Mouse (Mus musculus): ENCODE results near the gene Kctd21. TPM values are rescaled to one million over a fixed set of nuclear protein-coding genes. Genes with fewer than 3 reads are reported as not detected.

Kctd21 gene
- polyA plus RNA-seq (2016; fragmentation: Nextera tagmentation; extraction: Ambion mirVana): 4.4 and 5.3 TPM in 2 replicates

DNA sequence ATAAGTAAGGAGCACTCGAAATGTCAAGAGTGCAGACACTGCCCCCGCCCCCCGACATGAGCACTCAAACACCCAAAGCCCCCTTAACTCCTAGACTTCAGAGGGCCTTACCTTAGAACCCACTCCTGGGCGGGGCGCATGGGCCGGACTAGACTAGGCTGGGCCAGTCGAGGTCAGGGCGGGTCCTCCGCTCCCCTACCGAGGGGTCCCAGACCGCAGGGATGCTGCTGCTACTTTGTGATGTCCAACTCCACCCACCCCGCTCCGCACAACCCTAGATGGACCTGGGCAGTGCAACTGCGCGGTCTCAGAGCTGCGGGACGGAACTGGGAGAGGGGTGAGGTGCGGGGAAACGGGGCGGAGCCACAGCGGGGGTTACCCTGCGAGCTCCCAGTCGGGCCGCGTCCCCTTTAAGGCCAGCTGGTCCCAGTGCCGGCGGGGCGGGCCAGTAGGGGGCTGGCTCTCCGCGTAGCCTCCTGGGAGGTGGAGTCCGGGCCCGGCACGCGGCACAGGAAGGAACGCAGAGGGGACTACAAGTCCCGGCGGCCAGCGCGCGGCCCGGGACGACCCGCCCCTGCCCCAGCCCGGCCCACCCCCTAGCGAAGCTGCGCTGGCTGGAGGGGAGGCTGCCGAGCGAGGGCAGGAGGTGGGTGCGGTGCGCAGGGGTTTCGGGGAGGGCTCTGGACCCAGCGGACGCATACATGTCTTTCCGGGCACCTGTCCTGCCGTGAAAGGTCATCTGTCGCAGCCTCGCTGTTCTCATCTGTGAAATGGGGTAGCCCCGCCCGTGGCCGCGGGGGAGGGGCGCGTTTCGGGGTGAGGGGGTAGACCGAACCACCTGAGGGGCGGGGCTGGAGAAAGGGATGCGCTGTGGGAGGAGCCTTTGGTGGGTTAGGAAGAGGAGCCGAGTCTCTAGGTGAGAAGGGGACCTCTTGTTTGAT is at the start of gene Kctd21, which contains the start of gene Usp35:
Gene Kctd21, plus strand, starts transcription at position 602 of the 941 bp plus-strand sequence.
Gene Usp35, minus strand, starts transcription at position 295 of the 941 bp plus-strand sequence.
- no peaks in the 10 kb centered on the region for H3K36me3 ChIP-seq
- 2% methylated on average over 68 of the region's 68 CpGs for WGBS
- H3K27me3 ChIP-seq (ENCODE audit: low read depth, poor library complexity, severe bottlenecking): peaks cover 15% of the 10 kb centered on the region
- no peaks in the 10 kb centered on the region for H3K9me3 ChIP-seq (replicated peaks)
- peaks cover 32% of the 10 kb centered on the region for H3K4me1 ChIP-seq
- H3K4me3 ChIP-seq: peak within 1 kb of the TSS; percentile 90
- H3K27ac ChIP-seq (replicated peaks): peak within 1 kb of the TSS; percentile 88
- peak; percentile 96 for DNase-seq (ENCODE audit: low spot score)

DNA sequence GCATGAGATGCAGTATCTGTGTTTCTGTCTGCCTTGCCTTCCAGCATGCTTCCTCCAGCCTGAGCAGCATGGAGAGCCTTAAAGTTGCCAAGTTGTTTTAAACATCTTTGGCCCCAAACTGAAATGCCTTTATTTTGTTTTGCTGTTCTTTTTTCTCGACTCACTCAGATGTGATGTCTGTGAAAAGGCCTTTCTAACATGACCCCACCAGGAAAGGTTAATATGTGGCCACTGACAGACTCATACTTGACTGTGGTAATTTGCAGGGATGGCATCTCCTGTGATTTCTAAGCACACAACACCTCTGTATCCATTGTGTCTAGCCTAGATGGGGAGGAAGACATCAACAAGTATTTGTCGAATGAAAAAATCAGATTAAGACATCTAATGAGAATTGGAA is 35.1 kb upstream of the Kctd21 start:
- Histone ChIP-seq H3K36me3 (peaks cover 3% of the 10 kb centered on the region; the same call in 1 of the 2 replicates), H3K27me3 (ENCODE audit: low read depth, poor library complexity, severe bottlenecking) (no peaks in the 10 kb centered on the region), H3K4me3 (no peak overlapping the region), H3K4me1 (no peaks in the 10 kb centered on the region), H3K9me3 (replicated peaks) (no peaks in the 10 kb centered on the region), H3K27ac (replicated peaks) (no peak overlapping the region)
- DNase-seq (ENCODE audit: low spot score): no peak
- 52% methylated on average over 2 of the region's 2 CpGs for WGBS

DNA sequence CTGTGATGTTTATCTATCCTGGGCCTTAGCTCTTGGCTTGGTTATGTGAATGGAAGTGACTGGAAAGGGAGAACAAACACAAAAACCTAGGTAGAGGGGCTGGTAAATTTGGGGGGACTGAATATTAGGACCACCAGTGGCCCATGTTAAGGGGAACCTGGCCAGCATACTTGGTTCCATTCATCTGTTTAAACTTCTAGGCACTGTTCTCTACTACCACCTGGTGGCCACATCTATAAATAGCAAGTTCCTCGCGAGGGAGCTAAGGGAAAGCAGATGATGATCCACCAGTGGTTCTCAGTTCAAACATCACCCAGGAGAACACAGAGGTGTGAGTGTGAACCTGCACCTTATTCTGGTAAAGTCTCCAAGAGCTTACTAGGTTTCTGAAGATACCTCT is 34.7 kb upstream of the Kctd21 start:
- Histone ChIP-seq H3K27ac (replicated peaks) (no peak overlapping the region), H3K36me3 (peaks cover 8% of the 10 kb centered on the region; the same call in 1 of the 2 replicates), H3K27me3 (ENCODE audit: low read depth, poor library complexity, severe bottlenecking) (no peaks in the 10 kb centered on the region), H3K4me3 (no peak overlapping the region), H3K9me3 (replicated peaks) (no peaks in the 10 kb centered on the region), H3K4me1 (no peaks in the 10 kb centered on the region)
- WGBS: 0% methylated on average over 2 of the region's 2 CpGs
- peak; percentile 52 for DNase-seq (ENCODE audit: low spot score)

DNA sequence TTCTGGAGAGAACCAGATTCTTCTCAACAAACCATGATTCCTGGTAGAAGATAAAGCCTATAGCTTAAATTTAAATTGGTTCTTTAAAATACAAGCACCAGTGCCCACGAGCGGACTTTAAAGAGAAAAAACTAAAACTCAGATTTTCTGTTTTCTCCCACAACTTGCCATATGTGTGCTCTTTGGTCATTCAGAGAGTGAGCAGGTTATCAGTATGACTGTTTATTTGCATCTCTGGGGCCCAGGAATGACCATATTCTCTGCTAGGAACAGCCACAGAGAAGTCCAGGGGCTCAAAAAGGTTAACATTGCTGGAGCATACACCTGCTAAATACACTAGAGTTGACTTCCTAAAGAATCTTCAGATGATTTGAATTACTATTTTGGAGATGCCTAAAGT is 33.8 kb upstream of the Kctd21 start:
- DNase-seq (ENCODE audit: low spot score): no peak
- H3K36me3 ChIP-seq: peaks cover 15% of the 10 kb centered on the region
- no peaks in the 10 kb centered on the region for H3K4me1 ChIP-seq
- no peak overlapping the region for H3K27ac ChIP-seq (replicated peaks)
- H3K4me3 ChIP-seq: no peak overlapping the region
- H3K9me3 ChIP-seq (replicated peaks): no peaks in the 10 kb centered on the region
- WGBS: 90% methylated on average over 2 of the region's 2 CpGs
- no peaks in the 10 kb centered on the region for H3K27me3 ChIP-seq (ENCODE audit: low read depth, poor library complexity, severe bottlenecking)

DNA sequence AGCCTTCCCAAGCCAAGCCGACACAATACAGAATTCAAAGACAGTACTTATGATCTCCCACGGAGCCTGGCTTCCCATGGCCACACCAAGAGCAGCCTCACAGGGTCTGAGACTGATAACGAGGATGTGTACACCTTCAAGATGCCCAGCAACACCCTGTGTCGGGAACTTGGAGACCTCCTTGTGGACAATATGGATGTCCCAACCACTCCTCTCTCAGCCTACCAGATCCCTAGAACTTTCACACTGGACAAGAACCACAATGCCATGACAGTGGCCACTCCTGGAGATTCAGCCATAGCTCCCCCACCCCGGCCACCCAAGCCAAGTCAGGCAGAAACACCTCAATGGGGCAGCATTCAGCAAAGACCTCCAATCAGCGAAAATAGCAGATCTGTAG is 33.2 kb upstream of the Kctd21 start:
- no peaks in the 10 kb centered on the region for H3K4me1 ChIP-seq
- no peaks in the 10 kb centered on the region for H3K9me3 ChIP-seq (replicated peaks)
- no peaks in the 10 kb centered on the region for H3K27me3 ChIP-seq (ENCODE audit: low read depth, poor library complexity, severe bottlenecking)
- H3K27ac ChIP-seq (replicated peaks): no peak overlapping the region
- H3K36me3 ChIP-seq: peaks cover 22% of the 10 kb centered on the region
- 85% methylated on average over 6 of the region's 6 CpGs for WGBS
- no peak for DNase-seq (ENCODE audit: low spot score)
- no peak overlapping the region for H3K4me3 ChIP-seq

DNA sequence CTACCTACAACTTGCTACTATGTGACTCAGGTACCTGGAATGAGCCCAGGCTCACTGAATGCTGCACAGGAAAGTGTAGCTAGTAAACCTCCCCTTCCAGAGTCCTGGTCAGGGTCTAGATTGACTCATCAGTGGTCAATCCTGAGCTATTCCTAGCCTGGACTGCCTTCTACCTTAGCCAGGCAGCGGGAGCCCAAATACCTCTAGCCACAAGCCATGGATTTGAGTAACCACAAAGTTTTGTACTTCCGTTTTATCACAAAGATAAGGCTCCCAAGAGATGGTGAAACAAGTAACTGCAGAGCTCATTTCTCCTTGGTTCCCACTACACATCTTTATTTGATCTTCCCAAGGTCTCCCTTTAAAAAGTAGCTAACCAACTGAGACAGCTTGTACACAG is 31.2 kb upstream of the Kctd21 start:
- Histone ChIP-seq H3K9me3 (replicated peaks) (no peaks in the 10 kb centered on the region), H3K27me3 (ENCODE audit: low read depth, poor library complexity, severe bottlenecking) (no peaks in the 10 kb centered on the region), H3K36me3 (peaks cover 41% of the 10 kb centered on the region), H3K4me3 (no peak overlapping the region), H3K4me1 (no peaks in the 10 kb centered on the region), H3K27ac (replicated peaks) (no peak overlapping the region)
- no peak for DNase-seq (ENCODE audit: low spot score)
- WGBS: 91% methylated on average over 2 of the region's 2 CpGs

DNA sequence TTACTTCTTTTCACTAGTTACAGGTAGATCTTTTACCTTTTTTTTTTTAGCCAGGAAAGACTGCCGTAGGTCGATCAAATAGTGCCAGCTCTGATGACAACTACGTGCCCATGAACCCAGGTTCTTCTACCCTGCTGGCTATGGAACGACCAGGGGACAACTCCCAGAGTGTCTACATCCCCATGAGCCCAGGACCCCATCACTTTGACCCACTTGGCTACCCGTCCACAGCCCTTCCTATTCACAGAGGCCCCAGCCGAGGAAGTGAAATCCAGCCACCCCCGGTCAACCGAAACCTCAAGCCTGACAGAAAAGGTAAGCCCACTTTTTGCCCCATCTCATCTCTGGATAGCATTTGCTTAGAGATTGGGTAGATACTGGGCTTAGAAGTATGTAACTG is 30.8 kb upstream of the Kctd21 start:
- Histone ChIP-seq H3K4me1 (no peaks in the 10 kb centered on the region), H3K4me3 (no peak overlapping the region), H3K27me3 (ENCODE audit: low read depth, poor library complexity, severe bottlenecking) (no peaks in the 10 kb centered on the region), H3K36me3 (peaks cover 42% of the 10 kb centered on the region), H3K27ac (replicated peaks) (no peak overlapping the region), H3K9me3 (replicated peaks) (no peaks in the 10 kb centered on the region)
- DNase-seq (ENCODE audit: low spot score): peak; percentile 9
- WGBS: 87% methylated on average over 8 of the region's 8 CpGs

DNA sequence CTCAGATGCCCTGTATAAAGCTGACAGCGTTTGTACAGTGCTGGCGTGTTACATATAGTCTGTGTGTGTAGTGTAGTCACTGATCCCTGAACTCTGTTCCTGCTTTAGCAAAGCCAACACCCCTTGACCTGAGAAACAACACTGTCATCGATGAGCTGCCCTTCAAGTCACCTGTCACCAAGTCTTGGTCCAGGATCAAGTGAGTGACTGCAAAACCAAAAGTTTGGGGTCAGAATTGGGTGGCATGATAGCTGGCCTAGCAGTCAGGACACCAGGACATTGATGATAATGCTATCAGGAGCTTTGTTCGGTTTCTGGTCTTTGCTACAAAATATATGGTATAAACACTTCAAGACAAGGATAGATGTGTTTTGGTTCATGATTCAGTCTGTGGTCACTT is 29.9 kb upstream of the Kctd21 start:
- Histone ChIP-seq H3K4me3 (no peak overlapping the region), H3K27ac (replicated peaks) (no peak overlapping the region), H3K27me3 (ENCODE audit: low read depth, poor library complexity, severe bottlenecking) (no peaks in the 10 kb centered on the region), H3K4me1 (no peaks in the 10 kb centered on the region), H3K36me3 (peaks cover 47% of the 10 kb centered on the region), H3K9me3 (replicated peaks) (no peaks in the 10 kb centered on the region)
- WGBS: 86% methylated on average over 4 of the region's 4 CpGs
- DNase-seq (ENCODE audit: low spot score): peak; percentile 7

DNA sequence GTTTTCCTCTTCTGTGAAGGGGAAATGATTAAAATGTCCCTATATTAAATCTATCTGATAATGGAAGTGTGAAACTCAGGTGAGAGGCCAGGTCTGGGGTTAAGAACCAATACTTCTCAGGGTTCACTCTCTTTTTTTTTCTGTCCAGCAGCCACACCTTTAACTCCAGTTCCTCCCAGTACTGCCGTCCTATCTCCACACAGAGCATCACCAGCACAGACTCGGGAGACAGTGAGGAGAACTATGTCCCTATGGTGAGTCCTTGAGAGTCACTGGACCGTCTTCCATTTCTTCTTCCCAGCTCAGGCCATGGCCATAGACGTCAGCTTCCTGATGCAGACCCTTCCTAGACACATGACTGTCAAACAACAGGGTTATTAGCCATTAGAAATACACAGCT is 29.3 kb upstream of the Kctd21 start:
- no peak overlapping the region for H3K4me3 ChIP-seq
- H3K27me3 ChIP-seq (ENCODE audit: low read depth, poor library complexity, severe bottlenecking): no peaks in the 10 kb centered on the region
- no peaks in the 10 kb centered on the region for H3K4me1 ChIP-seq
- no peak overlapping the region for H3K27ac ChIP-seq (replicated peaks)
- peak; percentile 5 for DNase-seq (ENCODE audit: low spot score)
- 88% methylated on average over 4 of the region's 4 CpGs for WGBS
- no peaks in the 10 kb centered on the region for H3K9me3 ChIP-seq (replicated peaks)
- H3K36me3 ChIP-seq: peaks cover 51% of the 10 kb centered on the region

DNA sequence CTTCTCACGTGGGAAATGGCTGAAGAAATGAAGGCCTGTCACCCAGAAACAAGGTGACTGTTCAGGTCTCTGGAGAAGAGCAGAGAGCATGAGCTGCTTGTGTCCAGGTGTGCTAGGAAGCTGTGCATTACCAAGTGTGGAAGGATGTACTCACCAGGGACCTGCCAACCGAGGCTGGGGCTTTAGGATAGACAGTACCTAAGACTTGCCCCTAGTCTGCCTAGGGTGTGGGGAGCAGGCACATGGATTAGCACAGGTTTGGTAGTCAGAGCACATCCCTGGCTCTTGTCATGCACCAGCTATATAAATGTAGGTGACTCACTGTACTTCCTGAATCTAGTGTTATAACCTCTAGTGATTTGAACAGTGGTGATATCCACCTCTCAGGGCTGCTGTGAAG is 28.5 kb upstream of the Kctd21 start:
- Histone ChIP-seq H3K36me3 (peaks cover 58% of the 10 kb centered on the region), H3K4me3 (no peak overlapping the region), H3K4me1 (no peaks in the 10 kb centered on the region), H3K27me3 (ENCODE audit: low read depth, poor library complexity, severe bottlenecking) (no peaks in the 10 kb centered on the region), H3K9me3 (replicated peaks) (no peaks in the 10 kb centered on the region), H3K27ac (replicated peaks) (no peak overlapping the region)
- peak; percentile 6 for DNase-seq (ENCODE audit: low spot score)
- WGBS: 82% methylated on average over 2 of the region's 2 CpGs

DNA sequence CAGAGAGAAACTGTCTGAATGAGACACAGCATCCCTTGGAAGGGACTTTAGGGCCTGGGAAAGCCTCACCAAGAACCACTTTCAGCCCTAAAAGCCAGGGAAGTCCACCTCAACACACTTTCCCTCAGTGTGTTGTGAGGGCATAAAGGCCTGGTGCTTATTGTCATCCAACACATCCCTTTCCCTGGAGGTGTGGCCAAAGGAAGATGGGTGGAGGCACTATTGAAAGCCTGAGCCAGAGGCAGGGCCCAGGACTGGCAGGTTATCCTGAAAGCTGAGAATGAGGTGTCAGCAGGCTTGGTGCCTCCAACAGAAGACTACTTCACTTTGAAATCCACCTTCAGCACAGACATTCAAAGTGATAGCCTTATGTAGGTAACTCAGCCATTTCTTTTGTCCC is 27.7 kb upstream of the Kctd21 start:
- no peak overlapping the region for H3K4me3 ChIP-seq
- peaks cover 64% of the 10 kb centered on the region for H3K36me3 ChIP-seq
- peak; percentile 4 for DNase-seq (ENCODE audit: low spot score)
- H3K27me3 ChIP-seq (ENCODE audit: low read depth, poor library complexity, severe bottlenecking): no peaks in the 10 kb centered on the region
- H3K4me1 ChIP-seq: no peaks in the 10 kb centered on the region
- no peak overlapping the region for H3K27ac ChIP-seq (replicated peaks)
- no peaks in the 10 kb centered on the region for H3K9me3 ChIP-seq (replicated peaks)

DNA sequence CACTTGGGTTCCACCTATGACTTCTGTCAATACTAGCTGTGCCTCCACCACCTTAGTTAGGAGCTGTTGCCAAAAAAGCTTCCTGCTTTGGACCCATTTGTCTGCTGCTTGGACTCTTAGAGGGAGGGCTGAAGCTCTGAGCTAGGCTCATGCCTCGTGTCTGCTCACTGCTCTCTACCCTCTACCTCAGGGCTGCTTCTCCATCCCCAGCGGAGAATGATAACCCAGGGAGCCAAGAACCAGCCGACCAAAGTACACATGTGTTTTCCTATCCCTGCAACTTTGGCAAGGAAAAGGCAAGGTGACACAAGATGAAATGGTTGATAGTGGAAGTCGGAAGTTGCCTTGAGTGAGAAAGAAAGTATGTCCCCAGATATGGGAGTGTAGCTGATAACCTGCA is 26.9 kb upstream of the Kctd21 start:
- peak; percentile 1 for DNase-seq (ENCODE audit: low spot score)
- Histone ChIP-seq H3K36me3 (peaks cover 70% of the 10 kb centered on the region), H3K27me3 (ENCODE audit: low read depth, poor library complexity, severe bottlenecking) (no peaks in the 10 kb centered on the region), H3K27ac (replicated peaks) (no peak overlapping the region), H3K9me3 (replicated peaks) (no peaks in the 10 kb centered on the region), H3K4me3 (no peak overlapping the region), H3K4me1 (no peaks in the 10 kb centered on the region)
- WGBS: 89% methylated on average over 4 of the region's 4 CpGs

DNA sequence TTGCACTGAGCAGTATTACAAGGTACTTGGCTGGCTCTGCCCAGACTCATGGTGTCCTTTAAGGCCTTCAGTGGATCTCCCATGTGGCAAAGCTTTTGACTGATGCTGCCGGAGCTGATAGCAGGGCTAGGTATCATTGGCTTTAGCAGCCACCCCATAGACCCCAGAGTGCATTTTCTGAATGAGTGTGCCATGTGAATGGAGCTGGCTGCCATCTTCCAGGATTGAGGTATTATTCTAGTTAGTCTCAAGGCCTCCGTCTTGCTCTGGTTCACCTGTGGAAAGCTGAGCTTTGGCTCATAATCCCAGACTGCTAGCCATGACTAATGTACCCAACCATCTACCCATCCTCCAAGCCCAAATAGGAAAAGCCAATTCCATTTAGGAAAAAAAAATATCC is 25.3 kb upstream of the Kctd21 start:
- no peaks in the 10 kb centered on the region for H3K4me1 ChIP-seq
- WGBS: 96% methylated on average over 2 of the region's 2 CpGs
- no peaks in the 10 kb centered on the region for H3K9me3 ChIP-seq (replicated peaks)
- peak; percentile 9 for DNase-seq (ENCODE audit: low spot score)
- no peaks in the 10 kb centered on the region for H3K27me3 ChIP-seq (ENCODE audit: low read depth, poor library complexity, severe bottlenecking)
- no peak overlapping the region for H3K4me3 ChIP-seq
- H3K27ac ChIP-seq (replicated peaks): no peak overlapping the region
- H3K36me3 ChIP-seq: peaks cover 86% of the 10 kb centered on the region
